Mouse (Mus musculus) forebrain, embryonic 11.5 days (tissue): Measurements from ENCODE around the gene Gstp3. TPM values are rescaled to one million over a fixed set of nuclear protein-coding genes. Genes with fewer than 3 reads are reported as not detected.

Source experiments
- ATAC-seq: fragments of 200-750 bp; cut with Nextera tagmentation; replicated peaks from 2 replicates; pipeline ENCODE4 v1.8.0; 2017; ENCODE audit warnings: moderate TSS enrichment; ENCODE audit not compliant: low FRiP score
- DNase-seq: peaks from one replicate; pipeline ENCODE4 v3.0.0-alpha.2; 2017; ENCODE audit warnings: low spot score
- H3K27ac ChIP-seq: fragments of 300-500 bp; sonication (generic); 2 replicates; pipeline ENCODE4 v1.5.1; 2014; ENCODE audit warnings: low read depth, low read length
- H3K27me3 ChIP-seq: fragments of 300-500 bp; sonication (generic); 2 replicates; pipeline ENCODE4 v1.6.1; 2014; ENCODE audit warnings: mild to moderate bottlenecking, low read length, mixed read lengths; ENCODE audit not compliant: control insufficient read depth, insufficient read depth
- H3K36me3 ChIP-seq: fragments of 300-500 bp; sonication (generic); 2 replicates; pipeline ENCODE4 v1.6.1; 2014; ENCODE audit warnings: mild to moderate bottlenecking, low read length, moderate library complexity, mixed read lengths; ENCODE audit not compliant: control insufficient read depth, insufficient read depth
- H3K4me1 ChIP-seq: fragments of 300-500 bp; sonication (generic); replicated peaks from 2 replicates; pipeline ENCODE4 v1.6.1; 2014; ENCODE audit warnings: low read length, mixed read lengths; ENCODE audit not compliant: control insufficient read depth, insufficient read depth
- H3K4me2 ChIP-seq: fragments of 300-500 bp; sonication (generic); 2 replicates; pipeline ENCODE4 v1.6.1; 2014; ENCODE audit warnings: low read depth, mild to moderate bottlenecking, low read length, moderate library complexity, mixed read lengths; ENCODE audit not compliant: severe bottlenecking
- H3K4me3 ChIP-seq: fragments of 300-500 bp; sonication (generic); 2 replicates; pipeline ENCODE4 v1.5.1; 2014; ENCODE audit warnings: low read depth, low read length
- H3K9ac ChIP-seq: fragments of 300-500 bp; sonication (generic); 2 replicates; pipeline ENCODE4 v1.6.1; 2014; ENCODE audit warnings: low read length
- H3K9me3 ChIP-seq: fragments of 300-500 bp; sonication (generic); 2 replicates; pipeline ENCODE4 v1.6.1; 2016; ENCODE audit warnings: low read length, mixed read lengths; ENCODE audit not compliant: control insufficient read depth
- WGBS: fragments of 180-500 bp; shearing (Covaris S2); extraction: QIAGEN DNeasy Blood & Tissue Kit; methylation state at CpG from one replicate; pipeline ENCODE4 v1.1.7; 2014; 5-methylcytosine and 5-hydroxymethylcytosine counted together
- polyA plus RNA-seq: library from polyadenylated mRNA; unstranded; fragments of >200 nt; fragmentation: Nextera tagmentation; extraction: Ambion mirVana; gene quantifications from 2 replicates; pipeline ENCODE4 v1.2.1, GENCODE M21; 2014

Gstp3 gene
- polyA plus RNA-seq, 1 experiment from 2014 or later = not detected

DNA sequence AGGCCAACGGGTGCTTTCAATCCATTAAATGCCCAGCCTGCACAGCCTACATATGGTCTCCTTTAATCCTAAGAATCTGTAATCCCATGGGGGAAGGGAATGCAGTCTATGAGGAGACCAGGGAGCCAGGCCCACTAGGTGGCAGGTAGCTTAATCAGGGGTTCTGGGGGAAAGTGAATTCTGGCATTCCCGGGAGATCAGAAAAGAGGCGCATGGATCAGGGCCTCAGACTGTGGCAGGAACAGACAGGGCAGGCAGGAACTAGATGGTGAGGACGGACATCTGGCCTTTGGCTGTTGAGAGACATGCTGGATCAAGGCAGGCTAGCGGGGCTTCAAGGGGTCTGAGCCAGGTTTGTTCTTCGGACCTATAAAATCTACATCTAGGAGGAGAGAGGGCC lies 42.1 kb upstream of the Gstp3 start:
- no peaks in the 10 kb centered on the region for H3K36me3 ChIP-seq
- peaks cover 24% of the 10 kb centered on the region for H3K4me1 ChIP-seq
- ATAC-seq (no peak), DNase-seq (no peak)
- no peak overlapping the region for H3K27ac ChIP-seq
- H3K27me3 ChIP-seq = peaks cover 9% of the 10 kb centered on the region; the same call in 1 of the 2 replicates
- H3K4me3 ChIP-seq = peak overlapping the region; percentile 45
- H3K9me3 ChIP-seq = no peaks in the 10 kb centered on the region
- 48% methylated on average over 6 of the region's 6 CpGs for WGBS
- H3K9ac ChIP-seq = peak overlapping the region; percentile 64
- peak overlapping the region; percentile 95 for H3K4me2 ChIP-seq

- Histone ChIP-seq H3K9ac (peak overlapping the region; percentile 64), H3K9me3 (no peaks in the 10 kb centered on the region), H3K36me3 (no peaks in the 10 kb centered on the region), H3K4me2 (peak overlapping the region; percentile 95), H3K27me3 (peaks cover 9% of the 10 kb centered on the region; the same call in 1 of the 2 replicates), H3K4me3 (peak overlapping the region; percentile 45), H3K27ac (no peak overlapping the region), H3K4me1 (peaks cover 24% of the 10 kb centered on the region)
- WGBS = under 1% methylated on average over 51 of the region's 52 CpGs
- no peak for ATAC-seq
- peak; percentile 81 for DNase-seq
Observed at GRCm38 (mm10) chr19:4100718-4101261, 41.4 kb upstream of the Gstp3 start.

DNA sequence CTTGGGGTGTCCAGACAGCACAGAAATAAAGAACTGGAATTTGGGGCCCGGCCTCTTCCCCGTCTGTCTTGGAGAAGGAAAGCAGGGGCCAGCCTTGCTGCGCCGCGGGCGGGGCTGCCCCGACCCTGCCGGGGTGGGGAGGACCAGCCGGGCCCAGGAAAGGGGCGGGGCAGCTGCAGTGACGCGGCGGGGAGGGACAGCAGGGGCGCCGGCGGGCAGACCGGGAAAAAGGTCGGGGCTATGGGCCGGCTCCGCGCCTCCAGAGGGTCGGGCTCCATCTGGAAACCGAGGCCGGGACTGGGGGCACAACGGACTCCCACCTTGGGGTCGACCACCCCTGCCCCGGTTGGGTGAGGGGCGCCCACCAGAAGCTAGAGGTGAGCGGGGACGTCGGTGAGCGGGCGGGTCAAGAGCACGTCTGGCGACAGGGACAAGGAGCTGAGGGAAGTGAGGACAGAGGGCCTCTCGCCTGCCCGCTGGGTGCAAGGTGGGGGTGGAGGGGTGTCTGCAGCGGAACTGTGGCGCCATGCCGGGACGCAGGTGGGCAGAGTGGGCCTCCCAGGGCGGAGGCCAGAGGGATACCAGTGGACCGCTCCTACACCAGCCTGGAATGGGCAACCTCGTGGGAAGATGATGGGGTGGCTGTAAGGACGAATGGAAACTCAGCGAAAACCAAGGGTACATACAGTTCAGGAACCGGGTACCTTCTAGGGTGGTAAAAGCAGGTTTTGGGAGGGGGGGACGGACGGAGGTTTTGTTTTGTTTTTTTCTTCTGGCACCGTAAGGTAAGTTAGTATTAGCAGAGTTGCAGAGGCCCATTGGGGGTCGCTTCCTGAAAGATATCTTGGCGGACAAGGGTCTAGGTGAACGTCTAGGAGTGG lies 40.7 kb upstream of the Gstp3 start, which contains the start of gene Pitpnm1:
Gene Pitpnm1, plus strand, starts transcription at position 162 of the 881 bp plus-strand sequence.
- DNase-seq = peak; percentile 80
- Histone ChIP-seq H3K9me3 (no peaks in the 10 kb centered on the region), H3K27ac (no peak within 1 kb of the TSS), H3K4me2 (peak within 1 kb of the TSS; percentile 95), H3K4me3 (peak within 1 kb of the TSS; percentile 45), H3K36me3 (no peaks in the 10 kb centered on the region), H3K4me1 (peaks cover 24% of the 10 kb centered on the region), H3K9ac (peak within 1 kb of the TSS; percentile 64), H3K27me3 (peaks cover 9% of the 10 kb centered on the region; the same call in 1 of the 2 replicates)
- no peak for ATAC-seq
- under 1% methylated on average over 50 of the region's 53 CpGs for WGBS

DNA sequence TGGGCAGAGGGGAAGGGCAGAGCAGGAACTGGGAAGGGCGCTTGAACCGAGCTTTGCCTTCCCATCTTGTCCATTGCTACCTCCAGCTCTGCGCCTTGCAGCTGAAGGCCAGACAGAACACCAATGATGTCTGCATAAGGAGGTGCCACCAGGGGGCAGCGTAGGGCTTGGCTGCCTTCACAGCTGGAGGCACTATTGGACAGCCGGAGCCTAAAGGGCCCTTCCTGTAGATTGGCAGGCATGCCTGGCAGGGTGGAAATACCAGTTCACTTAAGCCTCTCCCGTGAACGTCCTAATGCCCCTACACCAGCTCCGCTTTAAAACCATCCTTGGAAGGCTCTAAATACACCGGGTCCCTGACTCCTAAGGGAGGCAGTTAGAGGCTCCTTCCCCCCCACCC lies 39.7 kb upstream of the Gstp3 start:
- H3K36me3 ChIP-seq = no peaks in the 10 kb centered on the region
- no peak overlapping the region for H3K27ac ChIP-seq
- DNase-seq (peak; percentile 92), ATAC-seq (no peak)
- peaks cover 9% of the 10 kb centered on the region; the same call in 1 of the 2 replicates for H3K27me3 ChIP-seq
- 11% methylated on average over 9 of the region's 9 CpGs for WGBS
- peak overlapping the region; percentile 95; the same call in 1 of the 2 replicates for H3K4me2 ChIP-seq
- peaks cover 24% of the 10 kb centered on the region for H3K4me1 ChIP-seq
- H3K4me3 ChIP-seq = no peak overlapping the region
- no peaks in the 10 kb centered on the region for H3K9me3 ChIP-seq
- no peak overlapping the region for H3K9ac ChIP-seq

- DNase-seq = no peak
- no peak overlapping the region for H3K27ac ChIP-seq
- no peak for ATAC-seq
- H3K27me3 ChIP-seq = peaks cover 9% of the 10 kb centered on the region; the same call in 1 of the 2 replicates
- peaks cover 24% of the 10 kb centered on the region for H3K4me1 ChIP-seq
- WGBS = 91% methylated on average over 13 of the region's 13 CpGs
- H3K9me3 ChIP-seq = no peaks in the 10 kb centered on the region
- no peak overlapping the region for H3K4me2 ChIP-seq
- H3K9ac ChIP-seq = no peak overlapping the region
- no peak overlapping the region for H3K4me3 ChIP-seq
- no peaks in the 10 kb centered on the region for H3K36me3 ChIP-seq
Observed at GRCm38 (mm10) chr19:4098426-4098825, 39.1 kb upstream of the Gstp3 start.

DNA sequence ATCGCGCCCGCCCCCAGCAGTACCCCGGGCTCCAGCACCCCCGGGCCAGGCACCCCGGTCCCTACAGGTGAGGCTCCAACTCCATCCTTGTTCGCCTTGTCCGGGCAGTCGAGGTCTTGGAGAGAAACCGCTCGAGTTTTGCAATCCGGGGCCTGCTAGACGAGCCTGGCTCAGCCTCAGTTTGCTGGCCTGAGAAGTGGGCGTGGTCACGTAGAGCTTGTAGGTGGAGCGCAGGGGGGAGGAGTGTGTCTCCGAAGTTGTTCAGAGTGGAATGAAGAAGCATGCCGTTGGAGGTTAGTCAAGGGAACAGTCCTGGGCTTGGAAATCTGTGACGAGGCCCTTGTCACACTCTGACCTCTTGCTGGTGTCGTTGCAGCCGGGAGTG lies 38.1 kb upstream of the Gstp3 start:
- Histone ChIP-seq H3K4me2 (peak overlapping the region; percentile 59), H3K4me1 (peaks cover 24% of the 10 kb centered on the region), H3K4me3 (peak overlapping the region; percentile 53), H3K36me3 (no peaks in the 10 kb centered on the region), H3K9ac (peak overlapping the region; percentile 61; the same call in 1 of the 2 replicates), H3K27me3 (peaks cover 9% of the 10 kb centered on the region; the same call in 1 of the 2 replicates), H3K9me3 (no peaks in the 10 kb centered on the region), H3K27ac (peak overlapping the region; percentile 71)
- under 1% methylated on average over 21 of the region's 21 CpGs for WGBS
- ATAC-seq (no peak), DNase-seq (no peak)

DNA sequence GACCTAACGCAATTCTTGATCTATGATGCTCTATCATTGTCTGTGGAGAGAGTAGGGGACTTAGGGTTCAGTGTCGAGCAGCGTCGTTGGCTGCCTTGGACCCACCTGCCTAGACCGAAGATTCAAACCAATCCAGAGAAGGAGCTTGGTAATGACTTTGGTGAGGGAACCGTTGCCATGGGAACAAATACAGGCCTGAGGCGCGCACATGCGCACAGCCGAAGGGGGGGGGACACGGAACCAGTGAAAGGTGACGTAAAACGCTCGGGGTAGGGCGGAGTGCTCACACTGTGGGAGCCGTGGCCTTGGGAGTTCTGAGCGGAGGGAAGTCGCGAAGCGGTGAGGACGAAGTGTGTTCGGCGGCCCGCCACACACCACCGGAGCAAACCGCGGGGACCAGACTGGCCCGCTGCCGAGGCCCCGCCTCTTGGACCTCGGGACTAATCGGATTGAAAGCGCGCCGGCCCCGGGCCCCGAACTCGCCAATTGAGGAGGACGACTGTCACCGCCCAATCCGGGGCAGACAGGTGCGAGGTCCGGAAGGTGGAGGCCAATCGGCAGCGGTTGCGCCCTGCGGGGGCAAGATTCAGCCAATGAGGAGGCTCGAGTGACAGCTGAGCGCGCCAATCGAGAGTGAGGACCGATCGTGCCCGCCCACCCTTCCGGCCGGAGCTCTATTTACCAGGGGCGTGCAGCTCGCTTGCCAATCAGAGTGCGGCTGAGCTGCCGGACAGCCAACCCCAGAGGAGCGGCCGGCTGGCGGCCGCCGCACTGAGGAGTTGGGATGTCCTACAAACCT lies 37.5 kb upstream of the Gstp3 start, which contains the start of gene Cdk2ap2:
Gene Cdk2ap2, plus strand, starts transcription at position 541 of the 799 bp plus-strand sequence.
- H3K4me3 ChIP-seq = peak within 1 kb of the TSS; percentile 53
- WGBS = under 1% methylated on average over 65 of the region's 65 CpGs

DNA sequence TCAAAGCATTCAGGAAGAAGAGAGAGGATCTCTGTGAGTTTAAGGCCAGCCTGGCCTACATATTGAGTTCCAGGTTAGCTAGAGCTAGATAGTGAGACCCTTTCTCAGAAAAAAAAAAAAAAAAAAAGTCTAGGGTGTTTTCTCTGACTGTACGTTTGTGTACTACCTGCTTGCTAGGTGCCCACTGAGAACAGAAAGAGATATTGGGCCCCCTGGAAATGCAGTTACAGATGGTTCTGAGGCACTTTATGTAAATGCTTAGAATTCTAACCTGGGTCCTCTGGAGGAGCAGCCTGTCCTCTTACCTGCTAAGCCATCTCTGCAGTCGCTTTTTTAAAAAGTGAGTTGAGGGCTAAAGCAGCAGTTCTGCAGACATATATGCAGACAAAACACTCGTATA lies 36.4 kb upstream of the Gstp3 start:
- Histone ChIP-seq H3K9me3 (no peaks in the 10 kb centered on the region), H3K27ac (no peak overlapping the region), H3K27me3 (peaks cover 7% of the 10 kb centered on the region; the same call in 1 of the 2 replicates), H3K4me3 (no peak overlapping the region), H3K9ac (no peak overlapping the region), H3K4me1 (peaks cover 17% of the 10 kb centered on the region), H3K36me3 (no peaks in the 10 kb centered on the region), H3K4me2 (no peak overlapping the region)
- no peak for ATAC-seq
- no peak for DNase-seq
- 60% methylated on average over 3 of the region's 3 CpGs for WGBS

More for the DNA sequence above, 37.5 kb upstream of the Gstp3 start, which contains the start of gene Cdk2ap2:
- Histone ChIP-seq H3K9ac (peak within 1 kb of the TSS; percentile 62), H3K4me2 (peak within 1 kb of the TSS; percentile 59), H3K36me3 (no peaks in the 10 kb centered on the region), H3K27me3 (peaks cover 9% of the 10 kb centered on the region; the same call in 1 of the 2 replicates), H3K27ac (peak within 1 kb of the TSS; percentile 75), H3K9me3 (no peaks in the 10 kb centered on the region), H3K4me1 (peaks cover 24% of the 10 kb centered on the region)
- ATAC-seq (peak; percentile 93), DNase-seq (peak; percentile 100)
